Mouse (Mus musculus): ENCODE data around the gene Hmgcl.
"Not testable (repeated sequence)": the region's sequence is repeated elsewhere in the genome, so short reads cannot be mapped to it uniquely, and the experiment has no call there.

Hmgcl gene

GRCm38 (mm10) chr4:135960717-135961116, 14.5 kb downstream of the Hmgcl start:
- DNase-seq (ENCODE audit: low read depth, low spot score) = peak; percentile 93

DNA sequence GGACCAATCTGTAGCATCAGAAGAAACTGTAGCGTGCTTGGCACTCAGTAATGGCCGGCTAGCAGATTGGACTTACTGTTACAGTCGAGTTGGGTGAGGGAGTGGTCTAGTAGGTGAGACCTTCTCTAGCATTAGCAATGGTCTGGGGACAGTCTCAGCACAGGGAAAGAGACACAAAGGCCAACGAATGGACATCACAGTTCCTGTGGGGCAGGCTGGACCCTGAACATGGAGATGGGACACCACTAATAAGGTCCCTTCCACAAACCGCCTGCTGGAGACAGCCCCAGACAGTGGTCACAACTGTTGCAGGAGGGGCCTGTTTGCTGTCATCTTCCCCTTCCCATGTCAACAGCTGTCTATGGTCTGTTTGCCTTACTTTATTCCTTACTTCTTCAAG, 15.5 kb downstream of the Hmgcl start:
- no peak for DNase-seq (ENCODE audit: low read depth, low spot score)

- no peak for DNase-seq (ENCODE audit: low read depth, low spot score)
Measured at GRCm38 (mm10) chr4:135962198-135962597, 15.9 kb downstream of the Hmgcl start.

GRCm38 (mm10) chr4:135962946-135963345, 16.7 kb downstream of the Hmgcl start:
- no peak for DNase-seq (ENCODE audit: low read depth, low spot score)

GRCm38 (mm10) chr4:135963457-135964193, 17.4 kb downstream of the Hmgcl start, which contains the start of gene Gale:
Gene Gale (plus strand): TSS chr4:135963727.
- DNase-seq (ENCODE audit: low read depth, low spot score) = peak; percentile 98

- peak; percentile 53 for DNase-seq (ENCODE audit: low read depth, low spot score)
Measured at GRCm38 (mm10) chr4:135964426-135964825, 18.2 kb downstream of the Hmgcl start.

GRCm38 (mm10) chr4:135965113-135965512, 18.9 kb downstream of the Hmgcl start:
- DNase-seq (ENCODE audit: low read depth, low spot score) = no peak

DNA sequence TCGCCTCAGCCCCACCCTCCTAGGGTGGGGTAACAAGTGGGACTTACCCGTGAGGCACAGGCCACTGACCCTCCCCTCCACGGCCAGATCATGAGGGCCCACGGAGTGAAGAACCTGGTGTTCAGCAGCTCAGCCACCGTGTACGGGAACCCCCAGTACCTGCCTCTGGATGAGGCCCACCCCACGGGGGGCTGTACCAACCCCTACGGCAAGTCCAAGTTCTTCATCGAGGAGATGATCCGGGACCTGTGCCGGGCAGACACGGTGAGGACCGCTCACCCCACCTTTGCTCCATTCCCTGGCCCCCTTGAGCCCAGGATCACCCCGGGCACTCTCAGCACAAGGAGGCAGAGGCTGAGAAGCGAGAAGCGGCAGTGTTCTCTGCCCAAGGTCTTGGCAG, 20.0 kb downstream of the Hmgcl start:
- no peak for DNase-seq (ENCODE audit: low read depth, low spot score)

DNA sequence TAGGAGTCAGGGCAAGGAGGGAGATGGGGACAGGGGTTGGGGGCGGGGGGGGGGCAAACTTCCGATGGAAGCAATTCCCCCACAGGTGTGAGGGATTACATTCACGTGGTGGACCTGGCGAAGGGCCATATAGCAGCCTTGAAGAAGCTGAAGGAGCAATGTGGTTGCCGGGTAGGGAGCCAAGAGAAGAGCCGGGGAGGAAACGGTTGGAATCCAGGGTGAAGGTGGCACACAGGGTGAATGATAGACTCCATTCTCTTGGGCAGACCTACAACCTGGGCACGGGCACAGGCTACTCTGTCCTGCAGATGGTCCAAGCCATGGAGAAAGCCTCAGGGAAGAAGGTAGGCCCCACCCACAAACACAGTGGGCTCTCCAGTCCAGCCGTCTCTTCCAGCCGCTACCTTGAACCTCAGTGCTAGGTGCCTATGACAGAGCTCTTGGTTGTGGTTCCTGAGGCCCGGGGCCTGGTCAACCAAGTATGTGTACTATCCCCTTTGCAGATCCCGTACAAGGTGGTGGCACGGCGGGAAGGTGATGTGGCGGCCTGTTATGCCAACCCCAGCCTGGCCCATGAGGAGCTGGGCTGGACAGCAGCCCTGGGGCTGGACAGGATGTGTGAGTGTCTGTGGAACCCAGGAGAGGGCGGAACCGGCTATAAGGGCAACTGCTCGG, 21.0 kb downstream of the Hmgcl start:
- DNase-seq (ENCODE audit: low read depth, low spot score) = no peak

- no peak for DNase-seq (ENCODE audit: low read depth, low spot score)
Measured at GRCm38 (mm10) chr4:135968271-135968869, 22.1 kb downstream of the Hmgcl start.

GRCm38 (mm10) chr4:135969070-135969750, 23.0 kb downstream of the Hmgcl start:
- no peak for DNase-seq (ENCODE audit: low read depth, low spot score)

DNA sequence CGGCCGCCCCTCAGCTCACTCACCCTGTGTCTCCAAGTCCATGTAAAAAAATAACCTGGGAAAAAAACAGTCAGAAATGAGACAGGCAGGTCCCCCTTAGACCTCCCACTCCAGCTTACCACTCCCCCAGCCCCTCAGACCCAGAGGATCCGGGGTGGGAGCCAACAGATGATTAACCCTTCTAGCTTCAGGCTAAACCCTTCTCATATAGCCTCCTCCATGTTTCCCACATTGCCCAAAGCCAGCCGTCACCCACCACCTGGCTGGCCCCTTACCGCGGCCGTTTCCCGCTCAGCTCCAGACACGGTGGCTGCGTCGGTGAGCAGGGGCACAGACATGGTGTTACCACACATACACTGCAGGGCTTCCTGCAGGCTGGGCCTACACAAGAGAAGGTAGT, 24.3 kb downstream of the Hmgcl start:
- no peak for DNase-seq (ENCODE audit: low read depth, low spot score)

DNA sequence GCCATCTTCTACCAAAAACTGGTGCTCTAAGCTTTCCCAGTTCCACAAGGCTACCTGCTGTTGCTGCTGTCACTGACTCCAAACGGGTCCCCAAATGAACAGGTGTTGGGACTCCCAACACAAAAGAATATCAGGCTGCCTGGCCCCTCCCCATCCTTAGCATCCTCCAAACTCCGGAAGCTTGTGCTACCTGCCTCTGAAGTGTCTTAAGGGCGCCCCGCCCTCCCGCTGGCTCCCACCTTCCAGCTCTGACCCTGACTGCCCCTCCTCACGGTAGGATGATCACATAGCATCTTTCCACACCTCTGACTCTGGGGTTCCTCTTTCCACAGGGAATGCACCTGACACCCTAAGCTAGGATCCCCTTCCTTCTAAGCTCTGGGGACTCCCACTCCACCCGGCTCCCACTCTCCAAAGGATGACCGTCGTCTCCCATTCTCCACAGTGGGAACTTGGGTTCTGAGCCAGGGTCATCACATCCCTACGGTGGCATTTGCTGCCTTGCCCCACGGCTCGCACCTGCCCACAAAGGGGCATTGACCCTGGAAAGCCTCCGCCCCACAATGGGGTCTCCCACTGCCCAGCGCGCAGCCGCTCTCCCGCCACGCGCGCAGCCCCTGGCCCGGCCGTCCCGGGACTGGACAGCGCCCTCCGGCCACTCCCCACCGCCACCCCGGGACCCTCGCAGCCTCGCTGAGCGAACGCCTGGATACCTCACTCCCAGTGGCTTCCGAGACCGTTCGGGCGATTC, 25.7 kb downstream of the Hmgcl start:
- DNase-seq (ENCODE audit: low read depth, low spot score) = peak; percentile 60

- DNase-seq (ENCODE audit: low read depth, low spot score) = peak; percentile 79
Measured at GRCm38 (mm10) chr4:135972556-135972906, 26.3 kb downstream of the Hmgcl start, which contains the start of gene Lypla2. Gene Lypla2 (minus strand): TSS chr4:135972626.

GRCm38 (mm10) chr4:135972911-135973811, 26.9 kb downstream of the Hmgcl start:
- no peak for DNase-seq (ENCODE audit: low read depth, low spot score)

DNA sequence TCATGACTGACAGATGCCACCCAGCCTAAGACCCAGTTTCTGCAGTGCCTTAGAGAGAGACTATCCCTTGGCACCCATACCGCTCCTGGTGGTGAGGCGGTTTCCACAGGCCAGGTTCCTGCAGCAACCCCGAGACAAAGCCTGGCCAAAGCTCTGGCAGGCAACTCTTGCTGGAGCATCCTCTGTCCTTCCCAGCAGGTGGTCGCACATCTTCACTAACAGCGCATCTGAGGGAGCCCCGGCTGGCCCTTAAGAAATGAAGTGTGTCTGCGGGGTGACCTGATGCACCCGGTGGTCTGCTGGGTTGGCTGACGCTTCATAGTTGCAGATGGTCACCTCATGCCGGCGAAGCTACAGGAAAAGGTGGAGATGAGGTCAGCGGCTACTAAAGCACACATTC, 29.9 kb downstream of the Hmgcl start:
- DNase-seq (ENCODE audit: low read depth, low spot score) = no peak

GRCm38 (mm10) chr4:135980223-135980622, 34.0 kb downstream of the Hmgcl start:
- DNase-seq (ENCODE audit: low read depth, low spot score) = not testable (repeated sequence)

GRCm38 (mm10) chr4:135981524-135982063, 35.3 kb downstream of the Hmgcl start:
- no peak for DNase-seq (ENCODE audit: low read depth, low spot score)

GRCm38 (mm10) chr4:135984556-135984955, 38.3 kb downstream of the Hmgcl start:
- DNase-seq (ENCODE audit: low read depth, low spot score) = no peak

- no peak for DNase-seq (ENCODE audit: low read depth, low spot score)
Measured at GRCm38 (mm10) chr4:135985193-135985592, 38.9 kb downstream of the Hmgcl start.
